In genomic region chr19:42202467-42202866, GRCm38 (mm10) we compare ENCODE assay signal across 11 mouse cellular contexts. TPM values are rescaled to one million over a fixed set of nuclear protein-coding genes. Genes with fewer than 3 reads are reported as not detected.
DNase-seq lines count a peak whose midpoint lies in the region; ATAC-seq and TF ChIP-seq lines count a peak whose summit lies in the region.
"Had no signal": no experiment of that assay in that cellular context is flagged by ENCODE, and none has a peak within 500 bp of the region (broad histone marks: within the 10 kb centered on the region; RNA-seq: fewer than 3 reads in every experiment).

No protein-coding gene starts in this region.

- H3K9me3 ChIP-seq in heart, embryonic 11.5 days (replicated peaks; ENCODE audit: control insufficient read depth, low read length): no peaks in the 10 kb centered on the region
- H3K9me3 ChIP-seq in midbrain, embryonic 13.5 days: no peaks in the 10 kb centered on the region
- H3K9me3 ChIP-seq in midbrain, embryonic 14.5 days (ENCODE audit: control insufficient read depth, low read length): no peaks in the 10 kb centered on the region
- no peaks in the 10 kb centered on the region for H3K9me3 ChIP-seq in hindbrain, embryonic 12.5 days (replicated peaks)
- no peaks in the 10 kb centered on the region for H3K9me3 ChIP-seq in neural tube, embryonic 15.5 days (replicated peaks)
- no peaks in the 10 kb centered on the region for H3K9me3 ChIP-seq in lung, postnatal 0 days (ENCODE audit: low read length)
- H3K9me3 ChIP-seq: megakaryocyte, embryonic 14.5 days had no signal

- H3K36me3 ChIP-seq in heart, embryonic 11.5 days (ENCODE audit: control insufficient read depth, insufficient read depth, low read length): no peaks in the 10 kb centered on the region
- no peaks in the 10 kb centered on the region for H3K36me3 ChIP-seq in midbrain, embryonic 13.5 days
- H3K36me3 ChIP-seq in midbrain, embryonic 14.5 days (ENCODE audit: control insufficient read depth, insufficient read depth, low read length): no peaks in the 10 kb centered on the region
- H3K36me3 ChIP-seq in hindbrain, embryonic 12.5 days: no peaks in the 10 kb centered on the region
- H3K36me3 ChIP-seq in neural tube, embryonic 15.5 days: no peaks in the 10 kb centered on the region
- no peaks in the 10 kb centered on the region for H3K36me3 ChIP-seq in lung, postnatal 0 days (ENCODE audit: insufficient read depth, low read length)

- H3K4me1 ChIP-seq in heart, embryonic 11.5 days (ENCODE audit: control insufficient read depth, insufficient read depth, low read length): peaks cover 9% of the 10 kb centered on the region
- peaks cover 13% of the 10 kb centered on the region for H3K4me1 ChIP-seq in midbrain, embryonic 13.5 days (replicated peaks)
- H3K4me1 ChIP-seq in midbrain, embryonic 14.5 days (ENCODE audit: control insufficient read depth, insufficient read depth, low read length): no peaks in the 10 kb centered on the region
- H3K4me1 ChIP-seq in hindbrain, embryonic 12.5 days: peaks cover 14% of the 10 kb centered on the region
- H3K4me1 ChIP-seq in neural tube, embryonic 15.5 days: peaks cover 18% of the 10 kb centered on the region
- no peaks in the 10 kb centered on the region for H3K4me1 ChIP-seq in lung, postnatal 0 days (ENCODE audit: insufficient read depth, low read depth, low read length)

- H3K4me2 ChIP-seq in heart, embryonic 11.5 days: peak overlapping the region; percentile 65
- H3K4me2 ChIP-seq in midbrain, embryonic 13.5 days (replicated peaks): peak overlapping the region; percentile 49
- H3K4me2 ChIP-seq in midbrain, embryonic 14.5 days (ENCODE audit: low read length): no peak overlapping the region
- peak overlapping the region; percentile 48; the same call in 1 of the 2 replicates for H3K4me2 ChIP-seq in hindbrain, embryonic 12.5 days (replicated peaks)
- peak overlapping the region; percentile 56; the same call in 1 of the 2 replicates for H3K4me2 ChIP-seq in neural tube, embryonic 15.5 days
- H3K4me2 ChIP-seq in lung, postnatal 0 days (replicated peaks; ENCODE audit: low read depth, low read length): no peak overlapping the region

- TF ChIP-seq CTCF in lung, postnatal 0 days (IDR thresholded peaks at IDR 0.05): no peak

- no peak for TF ChIP-seq EP300 in lung, postnatal 0 days (IDR thresholded peaks at IDR 0.05)

- peak overlapping the region; percentile 35 for H3K4me3 ChIP-seq in heart, embryonic 11.5 days (ENCODE audit: low read depth, low read length)
- peak overlapping the region; percentile 32; the same call in 1 of the 2 replicates for H3K4me3 ChIP-seq in midbrain, embryonic 13.5 days (replicated peaks)
- H3K4me3 ChIP-seq in midbrain, embryonic 14.5 days (replicated peaks; ENCODE audit: low read depth, low read length): no peak overlapping the region
- peak overlapping the region; percentile 26; the same call in 1 of the 2 replicates for H3K4me3 ChIP-seq in hindbrain, embryonic 12.5 days
- H3K4me3 ChIP-seq in neural tube, embryonic 15.5 days (replicated peaks): no peak overlapping the region
- H3K4me3 ChIP-seq in lung, postnatal 0 days (ENCODE audit: low read depth, low read length): no peak overlapping the region
- H3K4me3 ChIP-seq: erythroblast, embryonic 14.5 days had no signal

- no peak for DNase-seq in heart, postnatal 4 days
- no peak for DNase-seq in midbrain, embryonic 14.5 days
- DNase-seq in right cerebral cortex, postnatal 25 days: no peak
- DNase-seq in lung, postnatal 0 days (ENCODE audit: low spot score): no peak
- DNase-seq: gastrocnemius, postnatal 14 days had no signal

- no peak overlapping the region for H3K27ac ChIP-seq in heart, embryonic 11.5 days (ENCODE audit: low read depth, low read length)
- H3K27ac ChIP-seq in midbrain, embryonic 13.5 days: no peak overlapping the region
- no peak overlapping the region for H3K27ac ChIP-seq in midbrain, embryonic 14.5 days (replicated peaks; ENCODE audit: low read depth, low read length)
- no peak overlapping the region for H3K27ac ChIP-seq in hindbrain, embryonic 12.5 days
- no peak overlapping the region for H3K27ac ChIP-seq in neural tube, embryonic 15.5 days (replicated peaks)
- no peak overlapping the region for H3K27ac ChIP-seq in lung, postnatal 0 days (ENCODE audit: low read length)

- WGBS in heart, embryonic 11.5 days (ENCODE audit: insufficient replicate concordance): 24% methylated on average over 8 of the region's 8 CpGs
- 41% methylated on average over 8 of the region's 8 CpGs for WGBS in midbrain, embryonic 13.5 days
- WGBS in midbrain, embryonic 14.5 days: 40% methylated on average over 8 of the region's 8 CpGs
- WGBS in hindbrain, embryonic 12.5 days: 45% methylated on average over 8 of the region's 8 CpGs
- 41% methylated on average over 8 of the region's 8 CpGs for WGBS in neural tube, embryonic 15.5 days
- WGBS in lung, postnatal 0 days: 35% methylated on average over 8 of the region's 8 CpGs

- H3K9ac ChIP-seq in heart, embryonic 11.5 days (ENCODE audit: low read depth, low read length): no peak overlapping the region
- H3K9ac ChIP-seq in midbrain, embryonic 13.5 days (replicated peaks): no peak overlapping the region
- H3K9ac ChIP-seq in midbrain, embryonic 14.5 days (replicated peaks; ENCODE audit: low read length): no peak overlapping the region
- H3K9ac ChIP-seq in hindbrain, embryonic 12.5 days: no peak overlapping the region
- no peak overlapping the region for H3K9ac ChIP-seq in neural tube, embryonic 15.5 days (replicated peaks)
- H3K9ac ChIP-seq in lung, postnatal 0 days (replicated peaks; ENCODE audit: low read depth): no peak overlapping the region

- peaks cover 65% of the 10 kb centered on the region for H3K27me3 ChIP-seq in heart, embryonic 11.5 days (ENCODE audit: control insufficient read depth, insufficient read depth, low read length)
- H3K27me3 ChIP-seq in midbrain, embryonic 13.5 days: peaks cover 67% of the 10 kb centered on the region
- peaks cover 50% of the 10 kb centered on the region for H3K27me3 ChIP-seq in midbrain, embryonic 14.5 days (ENCODE audit: control insufficient read depth, insufficient read depth, low read length)
- peaks cover 66% of the 10 kb centered on the region for H3K27me3 ChIP-seq in hindbrain, embryonic 12.5 days
- peaks cover 56% of the 10 kb centered on the region for H3K27me3 ChIP-seq in neural tube, embryonic 15.5 days (replicated peaks)
- H3K27me3 ChIP-seq in lung, postnatal 0 days (replicated peaks; ENCODE audit: insufficient read depth, low read length): peaks cover 41% of the 10 kb centered on the region

- no peak for ATAC-seq in heart, embryonic 11.5 days (replicated peaks; ENCODE audit: insufficient number of reproducible peaks, low FRiP score, low TSS enrichment)
- no peak for ATAC-seq in midbrain, embryonic 13.5 days
- ATAC-seq in midbrain, embryonic 14.5 days (ENCODE audit: low FRiP score, low TSS enrichment): no peak
- ATAC-seq in hindbrain, embryonic 12.5 days (ENCODE audit: low FRiP score): no peak
- no peak for ATAC-seq in neural tube, embryonic 15.5 days (ENCODE audit: low FRiP score)
- ATAC-seq in lung, postnatal 0 days: no peak

RNA-seq across cellular contexts. Expression of gene Sfrp5, which starts 0.4 kb away (rescaled TPM):
- polyA plus RNA-seq in heart, embryonic 11.5 days (2014; fragmentation: Nextera tagmentation; extraction: Ambion mirVana): 5.7 and 6.1 TPM in 2 replicates
- 1 to 10 TPM in 1 of 2 experiments, under 1 TPM in 1; 0.54 to 1.3 TPM for total RNA-seq in heart, postnatal 4 days (2021)
- 0.11 and 0.17 TPM in 2 replicates for polyA plus RNA-seq in midbrain, embryonic 13.5 days (2015; fragmentation: Nextera tagmentation; extraction: Ambion mirVana)
- polyA plus RNA-seq in midbrain, embryonic 14.5 days (2014; fragmentation: Nextera tagmentation; extraction: Ambion mirVana): 0.68 and 0.82 TPM in 2 replicates
- 1.5 and 1.9 TPM in 2 replicates for polyA plus RNA-seq in hindbrain, embryonic 12.5 days (2016; fragmentation: Nextera tagmentation; extraction: Ambion mirVana)
- 6.8 and 6.9 TPM in 2 replicates for polyA plus RNA-seq in neural tube, embryonic 15.5 days (2015; fragmentation: Nextera tagmentation; extraction: Ambion mirVana)
- 0.18 TPM in 1 of 2 replicates, not detected in the other for polyA plus RNA-seq in lung, postnatal 0 days (2015; fragmentation: Nextera tagmentation; extraction: Ambion mirVana)
- polyA plus RNA-seq: erythroblast, embryonic 14.5 days had no signal

RNA-seq across cellular contexts. Expression of gene Zfyve27, which starts 38.7 kb away (rescaled TPM):
- 11.6 and 13.5 TPM in 2 replicates for polyA plus RNA-seq in heart, embryonic 11.5 days (2014; fragmentation: Nextera tagmentation; extraction: Ambion mirVana)
- total RNA-seq in heart, postnatal 4 days (2021): 10 to 100 TPM; 28.4 to 32.4 TPM
- 55.8 and 57.6 TPM in 2 replicates for polyA plus RNA-seq in midbrain, embryonic 13.5 days (2015; fragmentation: Nextera tagmentation; extraction: Ambion mirVana)
- 35.5 and 46.2 TPM in 2 replicates for polyA plus RNA-seq in midbrain, embryonic 14.5 days (2014; fragmentation: Nextera tagmentation; extraction: Ambion mirVana)
- 53.6 and 55.2 TPM in 2 replicates for polyA plus RNA-seq in hindbrain, embryonic 12.5 days (2016; fragmentation: Nextera tagmentation; extraction: Ambion mirVana)
- 58.0 and 62.6 TPM in 2 replicates for polyA plus RNA-seq in neural tube, embryonic 15.5 days (2015; fragmentation: Nextera tagmentation; extraction: Ambion mirVana)
- polyA plus RNA-seq in lung, postnatal 0 days (2015; fragmentation: Nextera tagmentation; extraction: Ambion mirVana): 25.3 and 27.7 TPM in 2 replicates

RNA-seq across cellular contexts. Expression of gene Golga7b, which starts 44.9 kb away (rescaled TPM):
- polyA plus RNA-seq in heart, embryonic 11.5 days (2014; fragmentation: Nextera tagmentation; extraction: Ambion mirVana): 0.10 and 0.20 TPM in 2 replicates
- total RNA-seq in heart, postnatal 4 days (2021): under 1 TPM; 0.45 to 0.54 TPM
- polyA plus RNA-seq in midbrain, embryonic 13.5 days (2015; fragmentation: Nextera tagmentation; extraction: Ambion mirVana): 26.3 and 27.5 TPM in 2 replicates
- 34.1 and 42.2 TPM in 2 replicates for polyA plus RNA-seq in midbrain, embryonic 14.5 days (2014; fragmentation: Nextera tagmentation; extraction: Ambion mirVana)
- 11.5 and 11.6 TPM in 2 replicates for polyA plus RNA-seq in hindbrain, embryonic 12.5 days (2016; fragmentation: Nextera tagmentation; extraction: Ambion mirVana)
- polyA plus RNA-seq in neural tube, embryonic 15.5 days (2015; fragmentation: Nextera tagmentation; extraction: Ambion mirVana): 68.0 and 77.8 TPM in 2 replicates
- polyA plus RNA-seq in lung, postnatal 0 days (2015; fragmentation: Nextera tagmentation; extraction: Ambion mirVana): 0.06 TPM in 1 of 2 replicates, not detected in the other
- polyA plus RNA-seq: erythroblast, embryonic 14.5 days had no signal

RNA-seq across cellular contexts. Expression of gene Marveld1, which starts 55.3 kb away (rescaled TPM):
- 13.9 and 14.4 TPM in 2 replicates for polyA plus RNA-seq in heart, embryonic 11.5 days (2014; fragmentation: Nextera tagmentation; extraction: Ambion mirVana)
- total RNA-seq in heart, postnatal 4 days (2021): 10 to 100 TPM; 37.3 to 40.7 TPM
- polyA plus RNA-seq in midbrain, embryonic 13.5 days (2015; fragmentation: Nextera tagmentation; extraction: Ambion mirVana): 1.1 and 1.7 TPM in 2 replicates
- 1.5 and 1.8 TPM in 2 replicates for polyA plus RNA-seq in midbrain, embryonic 14.5 days (2014; fragmentation: Nextera tagmentation; extraction: Ambion mirVana)
- polyA plus RNA-seq in hindbrain, embryonic 12.5 days (2016; fragmentation: Nextera tagmentation; extraction: Ambion mirVana): 9.7 and 11.6 TPM in 2 replicates
- 3.6 and 4.0 TPM in 2 replicates for polyA plus RNA-seq in neural tube, embryonic 15.5 days (2015; fragmentation: Nextera tagmentation; extraction: Ambion mirVana)
- polyA plus RNA-seq in lung, postnatal 0 days (2015; fragmentation: Nextera tagmentation; extraction: Ambion mirVana): 23.0 and 23.1 TPM in 2 replicates

Comparison
In these comparisons a context has a peak if more than half of its experiments do, and no peak if none do; other contexts are left out.
1. H3K4me2 ChIP-seq: peak in heart, embryonic 11.5 days (single experiment), midbrain, embryonic 13.5 days (single experiment), hindbrain, embryonic 12.5 days (single experiment) and neural tube, embryonic 15.5 days (single experiment); none in midbrain, embryonic 14.5 days (single experiment) and lung, postnatal 0 days (single experiment).
2. H3K4me3 ChIP-seq: peak in heart, embryonic 11.5 days (single experiment), midbrain, embryonic 13.5 days (single experiment) and hindbrain, embryonic 12.5 days (single experiment); none in midbrain, embryonic 14.5 days (single experiment), neural tube, embryonic 15.5 days (single experiment) and lung, postnatal 0 days (single experiment).
3. RNA of gene Golga7b, which starts 44.9 kb away (polyA plus RNA-seq): 68.0 to 77.8 TPM in neural tube, embryonic 15.5 days, 34.1 to 42.2 TPM in midbrain, embryonic 14.5 days, 26.3 to 27.5 TPM in midbrain, embryonic 13.5 days and 11.5 to 11.6 TPM in hindbrain, embryonic 12.5 days; 0.10 to 0.20 TPM in heart, embryonic 11.5 days and 0.06 TPM in lung, postnatal 0 days; every median in the first group is over 10 times any median in the second.